Mouse (Mus musculus) heart, adult 2 months (tissue): ENCODE results near the gene Clca4b. TPM values are rescaled to one million over a fixed set of nuclear protein-coding genes. Genes with fewer than 3 reads are reported as not detected.

ENCODE experiments used
- DNase-seq, 2 experiments: peaks; one replicate each; pipeline ENCODE4 v3.0.0; 2021
- H3K27ac ChIP-seq: fragments of 200-600 bp; 2 replicates; pipeline ENCODE4 v1.8.1; 2022
- H3K27me3 ChIP-seq: fragments of 200-500 bp; 2 replicates; pipeline ENCODE4 v1.6.1; 2012; ENCODE audit warnings: mild to moderate bottlenecking, low read length, inconsistent platforms, mixed read lengths; ENCODE audit not compliant: control insufficient read depth, insufficient read depth
- H3K36me3 ChIP-seq: fragments of 200-500 bp; 2 replicates; pipeline ENCODE4 v1.6.1; 2012; ENCODE audit warnings: low read length, inconsistent platforms; ENCODE audit not compliant: control insufficient read depth, insufficient read depth
- H3K4me1 ChIP-seq: fragments of 200-500 bp; 2 replicates; pipeline ENCODE4 v1.6.1; 2011; ENCODE audit warnings: low read length; ENCODE audit not compliant: control insufficient read depth, insufficient read depth
- H3K4me3 ChIP-seq: fragments of 200-600 bp; 2 replicates; pipeline ENCODE4 v1.8.1; 2022
- H3K79me2 ChIP-seq: fragments of 200-500 bp; replicated peaks from 2 replicates; pipeline ENCODE4 v1.6.1; 2012; ENCODE audit warnings: mild to moderate bottlenecking, inconsistent platforms, low read length, moderate library complexity, mixed read lengths; ENCODE audit not compliant: control insufficient read depth, insufficient read depth
- H3K9ac ChIP-seq: fragments of 200-500 bp; 2 replicates; pipeline ENCODE4 v1.6.1; 2012; ENCODE audit warnings: low read depth, mild to moderate bottlenecking, control low read depth, inconsistent platforms, low read length, mixed read lengths
- CTCF ChIP-seq: fragments of 200-600 bp; IDR thresholded peaks from 2 replicates; pipeline ENCODE4 v1.8.1; 2022; ENCODE audit warnings: antibody characterized with exemption, mild to moderate bottlenecking, moderate library complexity
- EP300 ChIP-seq: fragments of 200-500 bp; IDR thresholded peaks from 2 replicates; pipeline ENCODE4 v1.6.1; 2011; ENCODE audit warnings: low read depth, low read length, control low read depth; ENCODE audit not compliant: insufficient read depth
- POLR2A ChIP-seq: fragments of 200-500 bp; IDR thresholded peaks from 2 replicates; pipeline ENCODE4 v1.6.1; 2011; ENCODE audit warnings: mild to moderate bottlenecking, low read depth, low read length, control low read depth; ENCODE audit not compliant: insufficient read depth
- WGBS: fragments of 180-500 bp; shearing (Covaris S2); methylation state at CpG from one replicate; pipeline ENCODE4 v1.1.7; 2018; 5-methylcytosine and 5-hydroxymethylcytosine counted together
- intact Hi-C: fragments of 180-260 bp; cut with DNase I; formaldehyde crosslinking; loops from one replicate; pipeline ENCODE4 v1.15.1; 2025
- long read RNA-seq: library from polyadenylated mRNA; stranded (forward); transcript quantifications from one replicate; pipeline ENCODE4 v2.0.0, GENCODE M21; 2021
- polyA plus RNA-seq: library from polyadenylated mRNA; depleted of rRNA; stranded (reverse); fragments of >200 nt; gene quantifications from 2 replicates; pipeline ENCODE4 v1.2.3, GENCODE M21; 2012; rRNA removed
- total RNA-seq, 2 experiments: library from RNA; stranded (reverse); gene quantifications; 2 replicates each; pipeline ENCODE4 v1.2.3; 2021

Gene Clca4b
- not detected for total RNA-seq
- polyA plus RNA-seq, result not detected in 2 replicates
- long read RNA-seq, result 0 reads

DNA sequence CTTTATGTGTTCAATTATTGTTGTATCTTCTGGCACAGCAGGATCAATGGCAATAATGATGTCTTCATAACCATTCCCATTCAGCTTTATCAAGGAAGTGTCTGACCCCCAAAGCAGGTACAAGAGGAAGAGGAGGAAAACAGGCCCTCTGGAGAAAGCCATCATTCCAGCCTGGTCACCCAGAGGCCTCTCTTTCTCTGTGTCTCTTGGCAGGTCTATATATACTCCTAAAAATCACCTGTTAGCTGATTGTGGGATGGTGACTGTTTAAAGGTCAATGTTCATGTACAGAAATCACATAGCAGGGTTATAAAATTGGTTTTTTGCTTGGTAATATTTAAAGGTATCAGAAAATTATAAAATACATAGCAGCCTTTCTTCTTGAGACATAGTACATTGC is at the start of gene Clca4b:
Clca4b (minus strand) TSS at position 195 of the 400 bp plus-strand sequence.
- H3K27ac ChIP-seq, result no peak within 1 kb of the TSS
- H3K4me3 ChIP-seq, result no peak within 1 kb of the TSS
- H3K36me3 ChIP-seq, result no peaks in the 10 kb centered on the region
- H3K9ac ChIP-seq, result no peak within 1 kb of the TSS
- no peaks in the 10 kb centered on the region for H3K27me3 ChIP-seq
- no peaks in the 10 kb centered on the region for H3K79me2 ChIP-seq
- no peak for TF ChIP-seq EP300
- TF ChIP-seq CTCF, result no peak
- TF ChIP-seq POLR2A, result no peak
- DNase-seq, result no peak
- H3K4me1 ChIP-seq, result no peaks in the 10 kb centered on the region
- intact Hi-C loops, result no loop called here

DNA sequence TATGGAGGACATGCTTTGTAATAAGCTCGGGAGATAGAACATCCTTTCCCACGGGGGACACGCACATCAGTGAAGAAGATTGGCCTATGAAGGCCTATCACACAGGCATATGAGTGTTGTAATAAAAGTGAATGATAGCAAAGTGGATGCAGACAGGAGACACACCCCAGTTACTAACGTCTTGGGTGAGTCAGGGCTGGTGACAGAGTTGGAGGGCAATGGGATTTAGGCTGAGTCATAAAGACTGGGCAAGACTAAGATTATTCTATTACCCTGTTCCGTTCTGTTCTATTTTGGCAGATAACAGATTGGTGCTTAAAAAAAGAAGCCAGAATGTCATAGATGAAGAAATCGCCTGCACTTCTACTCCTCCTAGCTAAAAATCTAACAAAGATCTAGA is 48.2 kb upstream of the Clca4b start:
- no peaks in the 10 kb centered on the region for H3K79me2 ChIP-seq
- no peak overlapping the region for H3K27ac ChIP-seq
- no peaks in the 10 kb centered on the region for H3K4me1 ChIP-seq
- no peaks in the 10 kb centered on the region for H3K27me3 ChIP-seq
- no peak overlapping the region for H3K4me3 ChIP-seq
- no peaks in the 10 kb centered on the region for H3K36me3 ChIP-seq
- TF ChIP-seq POLR2A (no peak), EP300 (no peak), CTCF (no peak)
- intact Hi-C loops, result no loop called here
- no peak for DNase-seq
- WGBS, result 80% methylated on average over 6 of the region's 6 CpGs
- H3K9ac ChIP-seq, result no peak overlapping the region

DNA sequence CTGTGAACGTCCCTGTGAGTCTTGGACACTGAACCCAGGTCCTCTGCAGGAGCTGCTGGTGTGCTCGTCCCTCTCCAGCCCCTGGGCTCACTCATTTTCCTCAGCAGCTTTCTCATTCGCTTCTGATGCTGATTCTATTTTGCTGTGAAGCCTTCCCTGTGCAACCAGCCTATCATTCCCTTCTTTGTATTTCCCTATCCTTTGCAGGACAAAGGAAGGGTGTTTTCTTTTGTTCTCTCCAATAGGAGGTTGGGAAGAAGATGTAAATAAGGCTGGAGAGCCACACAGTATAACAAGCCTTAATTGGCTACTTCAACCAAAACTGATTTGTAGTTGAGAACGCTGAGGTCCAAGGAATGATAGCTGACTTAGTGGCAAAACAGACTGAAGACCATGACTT is 45.3 kb upstream of the Clca4b start:
- Histone ChIP-seq H3K36me3 (no peaks in the 10 kb centered on the region), H3K4me3 (no peak overlapping the region), H3K9ac (no peak overlapping the region), H3K27ac (no peak overlapping the region), H3K79me2 (no peaks in the 10 kb centered on the region), H3K4me1 (no peaks in the 10 kb centered on the region), H3K27me3 (no peaks in the 10 kb centered on the region)
- 55% methylated on average over 4 of the region's 4 CpGs for WGBS
- no peak for DNase-seq
- TF ChIP-seq EP300 (no peak), POLR2A (no peak), CTCF (no peak)
- intact Hi-C loops, result no loop called here

DNA sequence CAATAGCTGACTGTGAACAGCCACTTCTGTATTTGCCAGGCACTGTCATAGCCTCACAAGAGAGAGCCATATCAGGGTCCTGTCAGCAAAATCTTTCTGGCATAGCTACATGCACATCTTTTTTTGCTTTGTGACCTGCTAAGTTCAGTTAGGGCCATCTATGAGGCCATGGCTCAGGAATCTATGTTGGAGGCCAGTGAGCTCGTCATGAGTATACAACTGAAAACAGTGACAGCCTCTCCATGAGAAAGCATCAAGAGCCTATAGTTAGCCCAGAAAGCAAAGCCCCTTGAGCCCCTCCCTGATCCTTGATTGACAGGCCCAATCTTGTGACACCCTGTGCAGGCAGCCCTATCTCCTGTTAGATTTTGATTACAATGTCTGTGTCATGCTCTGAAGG is 43.8 kb upstream of the Clca4b start:
- H3K4me1 ChIP-seq, result no peaks in the 10 kb centered on the region
- H3K9ac ChIP-seq, result no peak overlapping the region
- no peak for DNase-seq
- intact Hi-C loops, result no loop called here
- H3K36me3 ChIP-seq, result no peaks in the 10 kb centered on the region
- WGBS, result 47% methylated on average over 1 of the region's 1 CpGs
- no peak overlapping the region for H3K27ac ChIP-seq
- no peaks in the 10 kb centered on the region for H3K79me2 ChIP-seq
- no peaks in the 10 kb centered on the region for H3K27me3 ChIP-seq
- TF ChIP-seq CTCF (no peak), POLR2A (no peak), EP300 (no peak)
- H3K4me3 ChIP-seq, result no peak overlapping the region

DNA sequence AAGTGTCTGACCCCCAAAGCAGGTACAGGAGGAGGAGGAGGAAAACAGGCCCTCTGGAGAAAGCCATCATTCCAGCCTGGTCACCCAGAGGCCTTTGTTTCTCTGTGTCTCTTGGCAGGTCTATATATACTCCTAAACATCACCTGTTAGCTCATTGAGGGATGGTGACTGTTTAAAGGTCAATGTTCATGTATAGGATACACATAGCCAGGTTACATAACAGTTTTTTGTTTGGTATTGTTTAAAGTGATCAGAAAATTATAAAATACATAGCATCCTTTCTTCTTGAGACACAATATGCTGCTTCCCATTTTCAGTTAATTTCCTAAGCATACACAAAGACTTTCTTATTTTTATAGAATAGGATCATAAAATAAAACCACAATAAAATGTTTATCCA is 42.6 kb upstream of the Clca4b start, which contains the start of gene Clca4a:
Clca4a (minus strand) TSS at position 101 of the 400 bp plus-strand sequence.
- no peak within 1 kb of the TSS for H3K4me3 ChIP-seq
- H3K4me1 ChIP-seq, result no peaks in the 10 kb centered on the region
- DNase-seq, result no peak
- no peak within 1 kb of the TSS for H3K27ac ChIP-seq
- no peaks in the 10 kb centered on the region for H3K27me3 ChIP-seq
- intact Hi-C loops, result no loop called here
- no peak within 1 kb of the TSS for H3K9ac ChIP-seq
- no peaks in the 10 kb centered on the region for H3K36me3 ChIP-seq
- TF ChIP-seq POLR2A (no peak), EP300 (no peak), CTCF (no peak)
- H3K79me2 ChIP-seq, result no peaks in the 10 kb centered on the region

DNA sequence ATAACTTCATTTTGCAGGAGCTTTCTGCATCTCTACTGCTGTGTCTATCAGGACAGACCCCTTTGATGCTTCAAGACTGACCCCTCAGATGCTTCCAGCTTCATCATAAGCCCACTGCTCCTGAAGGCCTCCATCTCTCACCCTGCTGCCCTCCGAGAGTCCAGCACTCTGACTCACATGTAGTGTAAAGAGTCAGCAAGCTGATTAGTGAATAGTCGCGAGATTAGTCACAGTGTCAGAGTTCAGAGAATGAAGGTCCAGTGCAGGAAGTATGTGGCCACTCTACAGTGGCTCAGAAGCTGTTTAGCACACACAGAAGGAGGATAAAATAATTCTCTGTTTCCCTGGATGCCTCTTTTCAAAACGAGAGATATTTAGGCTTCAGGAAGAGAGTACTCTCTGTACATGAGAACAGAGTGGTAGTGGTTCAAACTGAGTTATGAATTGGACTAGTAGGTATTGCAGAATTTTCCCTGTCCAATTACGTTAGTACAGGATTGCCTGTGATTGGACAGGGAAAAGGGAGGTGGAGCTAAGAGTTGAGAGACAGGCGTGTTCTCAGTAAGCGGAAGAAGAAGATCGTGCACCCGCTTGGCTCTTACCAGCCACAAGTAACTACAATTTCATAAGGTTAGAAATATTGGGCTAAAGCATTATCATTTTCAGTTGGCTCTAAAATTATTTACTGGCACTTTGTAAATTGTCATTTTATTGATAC is 39.4 kb upstream of the Clca4b start:
- DNase-seq, result no peak
- H3K4me3 ChIP-seq, result no peak overlapping the region
- intact Hi-C loops, result no loop called here
- no peaks in the 10 kb centered on the region for H3K79me2 ChIP-seq
- no peak overlapping the region for H3K9ac ChIP-seq
- no peaks in the 10 kb centered on the region for H3K27me3 ChIP-seq
- H3K36me3 ChIP-seq, result no peaks in the 10 kb centered on the region
- no peak for TF ChIP-seq POLR2A
- TF ChIP-seq EP300, result no peak
- no peak for TF ChIP-seq CTCF
- WGBS, result 56% methylated on average over 9 of the region's 9 CpGs
- no peak overlapping the region for H3K27ac ChIP-seq
- no peaks in the 10 kb centered on the region for H3K4me1 ChIP-seq
